Mouse (Mus musculus): ENCODE results near the gene Slc39a1.

DNA sequence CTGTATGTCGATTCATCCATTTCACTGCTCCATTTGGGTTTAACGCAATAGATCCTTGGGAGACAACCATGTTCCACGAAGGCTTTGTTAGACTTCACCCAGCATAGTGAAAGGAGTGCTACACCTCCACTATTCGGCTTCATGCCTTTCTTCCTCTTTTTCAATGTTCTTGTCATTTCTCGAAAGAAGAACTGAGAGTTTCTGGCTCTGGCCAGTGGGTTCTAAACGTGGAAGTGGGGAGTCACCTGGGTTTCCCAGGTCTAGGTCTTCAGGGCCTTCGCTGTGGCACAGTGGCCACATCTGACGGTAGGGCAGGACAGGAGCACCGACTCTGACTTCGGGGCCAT is 16.7 kb downstream of the Slc39a1 start:
- no peak for TF ChIP-seq CTCF (IDR thresholded peaks at IDR 0.05)
- TF ChIP-seq POLR2A (IDR thresholded peaks at IDR 0.05; ENCODE audit: insufficient read depth, low read depth, low read length), result no peak
